Mouse (Mus musculus) heart, postnatal 0 days (tissue): Measurements from ENCODE around the gene Abcb9.

Source experiments
- CTCF ChIP-seq: IDR thresholded peaks from 2 replicates; pipeline ENCODE4 v1.5.1; 2016; ENCODE audit warnings: antibody characterized with exemption, control low read depth, low read depth
- EP300 ChIP-seq: IDR thresholded peaks from 2 replicates; pipeline ENCODE4 v1.6.1; 2016; ENCODE audit warnings: antibody characterized with exemption, low read depth

- TF ChIP-seq CTCF, result no peak
- no peak for TF ChIP-seq EP300
Measured at GRCm38 (mm10) chr5:124058749-124059148, 36.8 kb downstream of the Abcb9 start.
